Mouse (Mus musculus) thymus, adult 2 months (tissue): ENCODE measurements around the gene Gm19684. TPM values are rescaled to one million over a fixed set of nuclear protein-coding genes. Genes with fewer than 3 reads are reported as not detected.
"Not testable (repeated sequence)": the region's sequence is repeated elsewhere in the genome, so short reads cannot be mapped to it uniquely, and the experiment has no call there.

Source experiments
- DNase-seq: peaks from one replicate; pipeline ENCODE4 v3.0.0; 2021
- H3K27ac ChIP-seq: fragments of 200-500 bp; 2 replicates; pipeline ENCODE4 v1.5.1; 2012; ENCODE audit warnings: low read length, control low read depth; ENCODE audit not compliant: control insufficient read depth, insufficient read depth
- H3K27me3 ChIP-seq: fragments of 200-500 bp; 2 replicates; pipeline ENCODE4 v1.6.1; 2012; ENCODE audit warnings: mild to moderate bottlenecking, low read length, moderate library complexity, mixed read lengths; ENCODE audit not compliant: control insufficient read depth, insufficient read depth
- H3K36me3 ChIP-seq: fragments of 200-500 bp; 2 replicates; pipeline ENCODE4 v1.6.1; 2012; ENCODE audit warnings: mild to moderate bottlenecking, low read length, moderate library complexity; ENCODE audit not compliant: control insufficient read depth, insufficient read depth
- H3K4me1 ChIP-seq: fragments of 200-500 bp; replicated peaks from 2 replicates; pipeline ENCODE4 v1.6.1; 2012; ENCODE audit warnings: low read length; ENCODE audit not compliant: control insufficient read depth, insufficient read depth
- H3K4me3 ChIP-seq: fragments of 200-500 bp; 2 replicates; pipeline ENCODE4 v1.5.1; 2012; ENCODE audit warnings: mild to moderate bottlenecking, low read length, control low read depth, moderate library complexity; ENCODE audit not compliant: control insufficient read depth, insufficient read depth
- CTCF ChIP-seq: fragments of 200-500 bp; IDR thresholded peaks from 2 replicates; pipeline ENCODE4 v1.5.1; 2012; ENCODE audit warnings: mild to moderate bottlenecking, control low read depth, low read length, moderate library complexity, borderline replicate concordance; ENCODE audit not compliant: control insufficient read depth, poor library complexity, insufficient read depth; ENCODE audit errors: extremely low read depth
- POLR2A ChIP-seq: fragments of 200-500 bp; IDR thresholded peaks from 2 replicates; pipeline ENCODE4 v1.6.1; 2012; ENCODE audit warnings: mild to moderate bottlenecking, low read length, control low read depth, moderate library complexity; ENCODE audit not compliant: control insufficient read depth, poor library complexity, insufficient read depth; ENCODE audit errors: extremely low read depth
- WGBS: fragments of 180-500 bp; shearing (Covaris S2); methylation state at CpG from one replicate; pipeline ENCODE4 v1.1.7; 2018; 5-methylcytosine and 5-hydroxymethylcytosine counted together
- polyA plus RNA-seq: library from polyadenylated mRNA; depleted of rRNA; stranded (reverse); fragments of >200 nt; gene quantifications from 2 replicates; pipeline ENCODE4 v1.2.3, GENCODE M21; 2012

Gm19684 gene
- polyA plus RNA-seq, 1 experiment: 1.4 TPM

GRCm38 (mm10) chr17:36128525-36128924 lies 7.0 kb downstream of the Gm19684 start:
- 96% methylated on average over 11 of the region's 13 CpGs for WGBS
- not testable (repeated sequence) for H3K27ac ChIP-seq, DNase-seq, H3K27me3 ChIP-seq, H3K36me3 ChIP-seq, H3K4me3 ChIP-seq
- H3K4me1 ChIP-seq: peaks cover 38% of the 10 kb centered on the region

GRCm38 (mm10) chr17:36128968-36129817 lies 7.7 kb downstream of the Gm19684 start, which contains the start of gene Gm7030:
TSS of gene Gm7030 (minus strand) at chr17:36129425.
- H3K4me1 ChIP-seq: peaks cover 42% of the 10 kb centered on the region
- H3K27me3 ChIP-seq, H3K27ac ChIP-seq, H3K4me3 ChIP-seq, H3K36me3 ChIP-seq, DNase-seq: not testable (repeated sequence)
- 91% methylated on average over 28 of the region's 28 CpGs for WGBS

- no peaks in the 10 kb centered on the region for H3K27me3 ChIP-seq
- peak overlapping the region; percentile 83 for H3K27ac ChIP-seq
- H3K4me1 ChIP-seq: peaks cover 55% of the 10 kb centered on the region
- H3K4me3 ChIP-seq: no peak overlapping the region
- TF ChIP-seq POLR2A (no peak), CTCF (peak; percentile 65; the same call in 1 of the 2 replicates)
- no peaks in the 10 kb centered on the region for H3K36me3 ChIP-seq
- DNase-seq: peak; percentile 57
- WGBS: 53% methylated on average over 5 of the region's 5 CpGs
Measured at GRCm38 (mm10) chr17:36131516-36132265, 10.2 kb downstream of the Gm19684 start.

DNA sequence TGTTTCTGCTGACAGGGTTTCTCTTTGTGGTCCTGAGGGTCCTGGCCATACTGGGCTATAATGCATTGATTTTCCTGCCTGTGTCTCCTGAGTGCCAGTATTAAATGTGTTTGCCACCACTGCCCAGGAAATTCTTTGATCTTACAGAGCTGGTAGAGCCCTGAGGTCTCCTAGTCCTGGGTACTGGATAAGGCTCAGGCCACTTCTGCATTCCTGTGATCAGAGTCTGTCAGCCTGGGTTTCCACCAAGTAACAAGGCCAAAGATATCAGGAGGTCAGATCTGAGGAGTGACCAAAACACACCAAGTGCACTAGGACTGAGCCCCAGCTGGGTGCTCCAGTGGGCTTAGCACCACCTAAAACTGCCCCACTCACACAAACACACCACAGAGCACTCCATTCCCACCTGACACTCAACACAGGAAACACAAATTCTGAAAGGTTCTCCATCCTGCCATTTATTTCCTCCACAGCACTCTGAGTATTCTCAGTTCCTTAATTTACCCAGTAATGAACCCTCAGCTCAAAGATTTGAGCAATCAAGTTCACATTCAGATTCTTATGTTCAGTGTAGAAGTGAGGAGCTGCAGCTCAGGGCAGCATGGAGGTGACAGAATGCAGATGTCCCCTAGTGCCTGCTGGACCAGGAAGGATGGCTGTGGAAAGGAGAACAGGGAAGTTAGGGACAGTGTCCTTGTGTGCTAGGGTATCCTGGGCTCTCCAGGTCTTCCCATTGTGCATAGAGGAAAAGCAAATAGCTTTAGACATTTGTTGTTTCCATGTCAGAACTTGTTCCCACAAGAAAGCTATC lies 14.1 kb downstream of the Gm19684 start:
- peak; percentile 1 for DNase-seq
- H3K4me1 ChIP-seq: peaks cover 48% of the 10 kb centered on the region
- H3K27ac ChIP-seq, H3K4me3 ChIP-seq, H3K27me3 ChIP-seq, H3K36me3 ChIP-seq: not testable (repeated sequence)

GRCm38 (mm10) chr17:36136299-36136848 lies 14.9 kb downstream of the Gm19684 start:
- WGBS: 89% methylated on average over 1 of the region's 1 CpGs
- H3K27me3 ChIP-seq, H3K36me3 ChIP-seq, H3K4me3 ChIP-seq, H3K27ac ChIP-seq: not testable (repeated sequence)
- DNase-seq: peak; percentile 1
- peaks cover 40% of the 10 kb centered on the region for H3K4me1 ChIP-seq

GRCm38 (mm10) chr17:36145111-36145860 lies 23.8 kb downstream of the Gm19684 start:
- H3K4me1 ChIP-seq: peaks cover 22% of the 10 kb centered on the region
- no peaks in the 10 kb centered on the region for H3K36me3 ChIP-seq
- no peak overlapping the region for H3K27ac ChIP-seq
- no peak for TF ChIP-seq POLR2A
- no peak for TF ChIP-seq CTCF
- no peaks in the 10 kb centered on the region; the same call in 1 of the 2 replicates for H3K27me3 ChIP-seq
- 3% methylated on average over 78 of the region's 78 CpGs for WGBS
- H3K4me3 ChIP-seq: peak overlapping the region; percentile 54
- DNase-seq: peak; percentile 53

DNA sequence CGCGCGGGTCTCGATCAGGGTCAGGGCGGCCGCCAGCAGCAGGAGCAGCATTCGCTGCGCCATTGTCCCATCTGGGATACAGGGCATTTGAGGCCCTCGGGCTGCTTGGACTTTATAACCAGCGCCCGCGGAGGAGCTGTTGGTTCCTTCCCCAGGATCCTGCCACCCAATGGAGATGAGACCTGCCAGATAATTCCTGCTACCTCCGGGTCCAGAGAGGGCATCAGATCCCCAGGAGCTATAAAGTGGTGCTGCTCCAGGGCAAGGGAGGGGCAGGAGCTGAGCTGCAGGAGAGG lies 24.3 kb downstream of the Gm19684 start:
- DNase-seq, H3K36me3 ChIP-seq, H3K27ac ChIP-seq, H3K27me3 ChIP-seq: not testable (repeated sequence)
- Histone ChIP-seq H3K4me3 (peak overlapping the region; percentile 54), H3K4me1 (peaks cover 22% of the 10 kb centered on the region)
- 9% methylated on average over 13 of the region's 13 CpGs for WGBS

DNA sequence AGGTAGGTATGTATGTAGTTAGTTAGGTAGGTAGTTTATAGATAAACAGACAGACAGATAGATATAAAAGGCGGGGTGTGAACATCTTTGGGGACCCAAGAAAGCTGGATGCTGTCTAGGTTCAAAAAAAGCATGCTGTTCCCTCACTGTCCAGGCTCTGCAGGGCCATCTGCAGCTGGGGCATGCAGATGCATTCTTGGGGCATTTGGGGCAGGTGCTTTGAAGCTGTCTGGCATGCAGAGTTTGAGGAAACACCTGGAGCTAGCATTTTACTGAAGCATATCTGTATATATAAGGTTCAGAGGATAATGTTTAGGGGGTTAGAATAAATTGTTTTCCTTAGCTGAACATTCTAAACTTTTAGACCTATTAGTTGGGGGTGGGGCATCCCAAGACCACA lies 25.5 kb downstream of the Gm19684 start:
- peaks cover 22% of the 10 kb centered on the region for H3K4me1 ChIP-seq
- 67% methylated on average over 1 of the region's 1 CpGs for WGBS

DNA sequence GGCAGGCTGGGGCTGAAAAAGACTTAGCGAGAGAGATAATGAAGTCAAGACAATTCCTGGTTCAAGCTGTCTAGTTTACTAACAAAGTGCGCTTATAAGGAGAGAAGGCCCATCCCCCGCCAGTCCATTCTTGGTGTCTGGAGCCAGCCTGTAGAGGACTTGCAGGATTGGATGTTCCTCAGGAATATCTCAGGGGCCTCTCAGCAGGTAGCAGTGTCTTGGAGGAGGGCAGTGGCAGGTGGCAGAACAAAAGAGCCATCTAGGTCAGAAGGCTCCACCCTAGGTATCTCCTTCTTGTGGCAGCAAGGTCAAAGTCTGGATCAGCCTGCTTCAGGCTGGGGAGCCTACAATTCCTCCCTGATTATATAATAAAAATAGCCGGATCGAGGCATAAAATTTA lies 27.0 kb downstream of the Gm19684 start:
- DNase-seq, H3K4me3 ChIP-seq, H3K36me3 ChIP-seq, H3K27me3 ChIP-seq: not testable (repeated sequence)
- WGBS: 95% methylated on average over 5 of the region's 5 CpGs
- Histone ChIP-seq H3K4me1 (peaks cover 22% of the 10 kb centered on the region), H3K27ac (peak overlapping the region; percentile 10; the same call in 1 of the 2 replicates)

More for the DNA sequence above, 25.5 kb downstream of the Gm19684 start:
- H3K36me3 ChIP-seq, H3K27me3 ChIP-seq, H3K4me3 ChIP-seq, H3K27ac ChIP-seq: not testable (repeated sequence)
- peak; percentile 53 for DNase-seq
